Mouse (Mus musculus): ENCODE data around the gene Psmg1. TPM values are rescaled to one million over a fixed set of nuclear protein-coding genes. Genes with fewer than 3 reads are reported as not detected.

Psmg1 gene
- polyA plus RNA-seq, 1 experiment from 2014 or later = 81.1 TPM

Small RNA genes within 50 kb of the gene (microRNA-seq; reads per million reads assigned to microRNA genes)
- gene Gm27833 = not detected

Other genes with a start within 250 kb of the Psmg1 start
- 124 and 133 TPM in 2 replicates for gene Brwd1, start 91.6 kb upstream of the Psmg1 start, polyA plus RNA-seq (2014; fragmentation: Nextera tagmentation; extraction: Ambion mirVana)
- 589 and 679 TPM in 2 replicates for gene Hmgn1, start 136.8 kb upstream of the Psmg1 start, polyA plus RNA-seq (2014; fragmentation: Nextera tagmentation; extraction: Ambion mirVana)
- 77.1 and 77.2 TPM in 2 replicates for gene Wrb, start 154.4 kb upstream of the Psmg1 start, polyA plus RNA-seq (2014; fragmentation: Nextera tagmentation; extraction: Ambion mirVana)
- gene Lca5l, start 201.3 kb upstream of the Psmg1 start, polyA plus RNA-seq (2014; fragmentation: Nextera tagmentation; extraction: Ambion mirVana) = 1.4 and 1.6 TPM in 2 replicates
- gene Sh3bgr, start 209.5 kb upstream of the Psmg1 start, polyA plus RNA-seq (2014; fragmentation: Nextera tagmentation; extraction: Ambion mirVana) = 29.7 TPM in 2 replicates
- gene B3galt5, start 244.8 kb upstream of the Psmg1 start, polyA plus RNA-seq (2014; fragmentation: Nextera tagmentation; extraction: Ambion mirVana) = 0.41 and 0.48 TPM in 2 replicates